Mouse (Mus musculus) liver, embryonic 14.5 days (tissue): ENCODE measurements around the gene Tmem82.
"Not testable (repeated sequence)": the region's sequence is repeated elsewhere in the genome, so short reads cannot be mapped to it uniquely, and the experiment has no call there.

ENCODE experiments used
- CTCF ChIP-seq: IDR thresholded peaks from 2 replicates; pipeline ENCODE4 v1.5.1; 2016; ENCODE audit warnings: antibody characterized with exemption, low read depth, control low read depth
- EP300 ChIP-seq: IDR thresholded peaks from 2 replicates; pipeline ENCODE4 v1.6.1; 2016; ENCODE audit warnings: antibody characterized with exemption, low read depth

- not testable (repeated sequence) for TF ChIP-seq CTCF, EP300
Measured at GRCm38 (mm10) chr4:141567174-141567573, 51.3 kb downstream of the Tmem82 start.
